Mouse (Mus musculus): ENCODE results near the gene Tshz2.
A peak's percentile ranks its signal among the peaks of the same experiment; 100 is the strongest.

The Tshz2 gene

GRCm38 (mm10) chr2:170103852-170104251 lies 471.0 kb downstream of the Tshz2 start:
- DNase-seq (ENCODE audit: low read depth, low spot score) = no peak

- no peak for DNase-seq (ENCODE audit: low read depth, low spot score)
Measured at GRCm38 (mm10) chr2:170104396-170104795, 471.6 kb downstream of the Tshz2 start.

- no peak for DNase-seq (ENCODE audit: low read depth, low spot score)
Measured at GRCm38 (mm10) chr2:170106000-170106399, 473.2 kb downstream of the Tshz2 start.

GRCm38 (mm10) chr2:170107791-170108190 lies 475.0 kb downstream of the Tshz2 start:
- DNase-seq (ENCODE audit: low read depth, low spot score) = no peak

GRCm38 (mm10) chr2:170109528-170109927 lies 476.7 kb downstream of the Tshz2 start:
- DNase-seq (ENCODE audit: low read depth, low spot score) = no peak

- no peak for DNase-seq (ENCODE audit: low read depth, low spot score)
Measured at GRCm38 (mm10) chr2:170110306-170110705, 477.5 kb downstream of the Tshz2 start.

- peak; percentile 44 for DNase-seq (ENCODE audit: low read depth, low spot score)
Measured at GRCm38 (mm10) chr2:170116704-170117281, 484.0 kb downstream of the Tshz2 start.

- no peak for DNase-seq (ENCODE audit: low read depth, low spot score)
Measured at GRCm38 (mm10) chr2:170120139-170121027, 487.6 kb downstream of the Tshz2 start.

All from retina, adult 2 months (tissue).